Mouse (Mus musculus): ENCODE results near the gene D1Pas1.

The D1Pas1 gene

DNA sequence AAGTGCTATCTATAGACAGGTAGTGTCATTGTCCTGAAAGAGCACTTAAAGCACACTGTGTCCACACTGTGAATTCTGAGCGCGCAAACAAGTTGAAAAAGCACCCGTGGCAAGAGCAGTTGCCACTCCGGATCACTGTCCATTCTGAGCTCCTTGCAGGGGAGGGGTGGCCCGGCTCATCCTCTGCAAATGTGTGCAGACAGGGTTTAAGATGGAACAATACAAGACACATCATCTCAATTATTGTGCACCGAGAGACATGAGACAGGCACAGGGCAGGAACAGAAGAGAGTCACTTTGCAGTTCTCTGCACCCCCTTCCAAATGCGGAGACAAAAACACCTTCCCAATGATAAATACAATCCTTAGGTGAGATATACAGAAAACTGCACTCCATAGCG lies 19.3 kb downstream of the D1Pas1 start:
- DNase-seq (ENCODE audit: low read depth, low spot score), result no peak

DNA sequence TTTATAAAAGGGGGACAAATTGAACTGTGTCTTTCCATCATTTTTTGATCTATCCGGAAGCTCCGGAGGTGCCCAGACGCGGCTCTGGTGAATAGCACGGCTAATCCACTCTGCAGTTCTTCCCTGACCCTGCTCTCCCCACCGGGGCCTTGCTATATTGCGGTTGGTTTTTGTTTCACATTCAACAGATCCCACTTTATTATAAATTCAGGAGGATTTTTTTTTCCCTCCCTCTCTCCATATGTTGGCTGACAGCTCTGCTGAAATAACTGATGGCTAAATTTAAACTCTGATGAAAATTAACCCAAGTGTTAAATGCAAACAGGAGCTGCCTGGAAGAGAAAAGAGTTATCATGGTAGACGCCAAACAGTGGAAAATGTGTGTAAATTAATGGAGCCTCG lies 21.1 kb downstream of the D1Pas1 start:
- DNase-seq (ENCODE audit: low read depth, low spot score), result no peak

- no peak for DNase-seq (ENCODE audit: low read depth, low spot score)
Measured at GRCm38 (mm10) chr1:186988822-186989221, 21.6 kb downstream of the D1Pas1 start.

DNA sequence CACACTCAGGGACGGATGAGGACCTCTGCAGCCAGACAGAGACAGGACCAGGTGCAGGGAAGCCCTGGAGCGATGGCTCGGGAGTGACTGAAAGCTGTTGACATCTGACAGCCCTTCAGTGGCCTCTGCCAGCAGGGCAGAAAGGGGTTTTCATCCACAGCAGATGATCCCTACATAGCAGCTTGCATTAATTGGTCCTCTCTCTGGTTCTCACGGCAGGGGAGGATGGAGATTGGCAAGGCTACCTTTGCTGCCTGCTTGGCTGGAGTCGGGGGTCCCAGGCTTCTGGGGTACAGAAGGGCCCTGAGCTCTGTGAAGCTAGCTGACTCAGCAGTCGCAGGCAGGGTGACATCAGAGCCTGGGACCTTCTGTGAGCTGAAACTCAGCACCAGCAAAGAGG lies 24.3 kb downstream of the D1Pas1 start:
- DNase-seq (ENCODE audit: low read depth, low spot score), result no peak

DNA sequence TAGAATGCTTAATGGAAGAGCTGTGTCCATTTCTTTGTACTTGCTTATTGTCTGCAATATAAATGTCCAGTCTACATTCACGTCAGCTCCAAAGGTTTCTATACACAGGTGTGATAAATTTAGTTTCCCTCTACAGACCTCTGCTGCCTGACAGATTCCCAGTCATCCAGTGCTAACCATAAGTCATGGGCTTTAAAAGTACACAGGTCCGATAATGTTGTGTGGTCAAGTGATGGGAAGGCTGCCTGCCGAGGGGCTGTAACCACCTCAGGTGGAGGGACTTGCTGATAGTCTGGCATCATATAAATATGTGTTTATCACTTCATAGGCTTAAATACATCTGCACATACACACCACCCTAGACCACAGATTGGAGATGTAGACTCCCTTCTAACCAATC lies 24.9 kb downstream of the D1Pas1 start:
- DNase-seq (ENCODE audit: low read depth, low spot score), result no peak

DNA sequence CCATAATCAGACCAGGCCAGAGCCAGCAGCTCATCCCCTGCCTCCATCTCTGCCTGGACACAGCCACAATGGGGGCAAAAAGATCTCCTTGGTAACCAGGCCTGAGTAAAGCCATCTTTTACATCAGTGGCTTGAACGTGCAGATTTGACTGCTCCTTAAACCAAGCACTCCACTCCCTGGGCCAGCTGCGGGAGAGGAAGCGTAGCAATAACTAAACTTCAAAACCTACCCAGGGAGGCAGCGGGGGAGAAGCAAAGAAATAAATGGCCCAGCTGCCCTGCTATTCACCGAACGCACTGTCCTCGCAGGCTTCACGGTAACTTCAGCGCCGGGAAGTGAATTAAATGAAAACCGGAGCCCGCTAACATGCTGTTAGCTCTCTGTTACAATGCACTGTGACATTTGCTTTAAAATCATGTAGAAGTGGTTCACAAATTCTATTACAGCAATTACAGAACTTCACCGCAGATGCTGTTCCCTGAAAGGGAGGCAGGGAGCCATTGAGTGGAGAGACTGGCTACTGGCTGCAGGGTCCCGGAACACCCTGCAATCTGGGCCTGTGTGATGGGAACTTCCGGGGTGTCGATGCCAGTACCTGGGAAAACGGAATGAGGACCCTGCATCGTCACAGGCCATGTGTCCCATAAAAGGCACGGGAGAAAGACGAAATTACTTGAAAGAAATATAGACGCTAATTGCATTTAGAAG lies 30.5 kb downstream of the D1Pas1 start:
- DNase-seq (ENCODE audit: low read depth, low spot score), result no peak

DNA sequence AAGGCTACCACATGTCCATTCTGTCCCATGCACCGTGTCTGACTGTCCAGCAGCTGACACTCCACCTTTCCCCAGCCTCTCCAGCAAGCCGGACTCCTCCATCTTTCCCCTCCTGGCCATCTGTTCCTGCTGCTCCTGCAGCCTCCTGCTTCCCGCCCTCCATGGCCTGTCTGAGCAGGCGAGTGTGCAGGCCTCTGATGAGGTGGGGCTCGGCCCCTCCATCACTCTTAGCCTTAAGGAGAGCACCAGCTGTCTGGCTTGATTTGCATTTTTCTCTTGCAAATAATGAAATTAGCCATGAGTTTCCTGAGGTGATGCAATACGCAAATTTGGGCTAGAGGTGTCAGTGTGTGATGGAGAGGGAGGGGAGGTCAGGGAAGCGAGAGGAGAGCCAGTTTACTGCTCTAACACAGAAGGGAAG lies 36.2 kb downstream of the D1Pas1 start:
- no peak for DNase-seq (ENCODE audit: low read depth, low spot score)

GRCm38 (mm10) chr1:187004306-187004705 lies 37.1 kb downstream of the D1Pas1 start:
- DNase-seq (ENCODE audit: low read depth, low spot score), result no peak

- DNase-seq (ENCODE audit: low read depth, low spot score), result no peak
Measured at GRCm38 (mm10) chr1:187006227-187006925, 39.2 kb downstream of the D1Pas1 start.

- no peak for DNase-seq (ENCODE audit: low read depth, low spot score)
Measured at GRCm38 (mm10) chr1:187008236-187008635, 41.0 kb downstream of the D1Pas1 start.

GRCm38 (mm10) chr1:187010071-187010470 lies 42.9 kb downstream of the D1Pas1 start:
- no peak for DNase-seq (ENCODE audit: low read depth, low spot score)

DNA sequence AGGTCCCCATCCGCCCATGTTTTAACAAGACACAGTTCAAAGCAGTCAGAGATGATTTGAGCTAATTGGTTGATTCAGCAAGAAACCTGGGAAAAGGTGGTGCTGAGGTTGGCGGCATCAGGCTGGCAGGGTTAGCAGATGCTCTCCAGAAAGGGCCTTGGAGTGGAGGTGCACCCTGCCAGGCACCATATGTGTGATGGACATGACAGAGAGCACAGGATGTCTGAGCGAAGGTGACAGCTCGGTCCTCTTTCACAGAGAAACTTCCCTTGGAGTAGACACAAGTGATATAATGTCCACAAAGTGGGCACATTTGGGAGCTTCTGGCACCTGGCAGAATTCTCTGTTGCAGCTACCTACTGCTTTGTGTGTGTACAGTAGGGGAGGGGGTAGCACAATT lies 44.4 kb downstream of the D1Pas1 start:
- no peak for DNase-seq (ENCODE audit: low read depth, low spot score)

GRCm38 (mm10) chr1:187014141-187014540 lies 46.9 kb downstream of the D1Pas1 start:
- no peak for DNase-seq (ENCODE audit: low read depth, low spot score)

DNA sequence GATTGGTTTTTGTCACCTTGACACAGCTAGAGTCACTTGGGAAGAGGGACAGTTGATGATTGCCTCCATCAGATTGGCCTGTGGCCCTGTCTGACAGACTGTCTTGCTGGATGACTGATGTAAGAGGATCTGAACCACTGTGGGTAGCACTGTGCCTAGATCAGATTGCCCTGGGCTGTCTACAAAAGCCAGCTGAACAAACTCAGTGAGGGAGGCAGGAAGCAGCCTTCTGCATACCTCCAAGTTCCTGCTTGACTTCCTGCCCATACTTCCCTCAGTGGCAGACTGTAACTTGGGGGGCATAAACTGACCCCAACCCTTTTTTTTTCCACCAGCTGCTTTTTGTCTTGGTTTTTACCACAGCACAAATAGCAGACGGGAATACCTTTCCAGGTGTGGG lies 48.5 kb downstream of the D1Pas1 start:
- no peak for DNase-seq (ENCODE audit: low read depth, low spot score)

- no peak for DNase-seq (ENCODE audit: low read depth, low spot score)
Measured at GRCm38 (mm10) chr1:187016116-187016515, 48.9 kb downstream of the D1Pas1 start.

DNA sequence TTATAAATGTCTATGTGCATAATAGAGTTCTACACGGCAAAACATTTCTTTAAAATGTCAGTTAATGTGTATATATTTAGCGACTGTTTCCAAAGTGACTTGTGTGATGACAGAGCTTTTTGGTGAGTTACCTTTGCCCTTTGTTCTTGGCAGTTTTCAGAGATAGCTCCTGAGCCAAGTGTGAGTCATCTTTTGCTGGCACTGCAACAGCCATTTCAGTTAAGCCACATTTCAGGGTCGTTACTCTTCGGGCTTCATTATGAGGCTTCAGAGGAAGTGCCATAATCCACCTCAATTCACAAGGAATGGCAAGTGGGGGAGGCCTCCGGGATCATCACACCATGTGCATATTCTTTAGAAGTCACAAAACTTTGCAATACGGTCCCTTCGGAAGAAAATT lies 52.8 kb downstream of the D1Pas1 start:
- DNase-seq (ENCODE audit: low read depth, low spot score), result no peak
